Mouse (Mus musculus) adrenal gland (tissue): ENCODE measurements around the gene Sys1.

Source experiments
- intact Hi-C: fragments of 180-260 bp; cut with DNase I; formaldehyde crosslinking; loops from one replicate; pipeline ENCODE4 v1.15.1; 2025

Sys1 gene

GRCm38 (mm10) chr2:164496847-164497690 lies 40.3 kb downstream of the Sys1 start, which contains the start of gene Pigt:
Gene Pigt (plus strand): TSS chr2:164497520.
- intact Hi-C loops = no loop called here

- intact Hi-C loops = no loop called here
Measured at GRCm38 (mm10) chr2:164497691-164498268, 41.0 kb downstream of the Sys1 start.

- intact Hi-C loops = no loop called here
Measured at GRCm38 (mm10) chr2:164499317-164499716, 42.6 kb downstream of the Sys1 start.

- intact Hi-C loops = no loop called here
Measured at GRCm38 (mm10) chr2:164500511-164500910, 43.7 kb downstream of the Sys1 start.

- intact Hi-C loops = no loop called here
Measured at GRCm38 (mm10) chr2:164504919-164505318, 48.2 kb downstream of the Sys1 start.

- intact Hi-C loops = no loop called here
Measured at GRCm38 (mm10) chr2:164505619-164506347, 49.0 kb downstream of the Sys1 start.

- intact Hi-C loops = no loop called here
Measured at GRCm38 (mm10) chr2:164507811-164508210, 51.0 kb downstream of the Sys1 start.

- intact Hi-C loops = no loop called here
Measured at GRCm38 (mm10) chr2:164510621-164511190, 53.9 kb downstream of the Sys1 start.

GRCm38 (mm10) chr2:164512121-164512909 lies 55.6 kb downstream of the Sys1 start:
- intact Hi-C loops = no loop called here

- intact Hi-C loops = no loop called here
Measured at GRCm38 (mm10) chr2:164513389-164513788, 56.6 kb downstream of the Sys1 start.

GRCm38 (mm10) chr2:164514916-164515315 lies 58.2 kb downstream of the Sys1 start:
- intact Hi-C loops = loop anchor here (5.0 kb wide), 1 partner anchor 43 kb away; the partner anchor contains the start of gene Trp53tg5

- intact Hi-C loops = loop anchor here (5.0 kb wide), 1 partner anchor 44 kb away; the partner anchor contains the start of gene Trp53tg5
Measured at GRCm38 (mm10) chr2:164515897-164516296, 59.1 kb downstream of the Sys1 start.

GRCm38 (mm10) chr2:164516592-164516991 lies 59.8 kb downstream of the Sys1 start:
- intact Hi-C loops = loop anchor here (5.0 kb wide), 1 partner anchor 44 kb away; the partner anchor contains the start of gene Trp53tg5

- intact Hi-C loops = loop anchor here (5.0 kb wide), 1 partner anchor 45 kb away; the partner anchor contains the start of gene Trp53tg5
Measured at GRCm38 (mm10) chr2:164517485-164518221, 60.9 kb downstream of the Sys1 start.

GRCm38 (mm10) chr2:164518266-164519170 lies 61.8 kb downstream of the Sys1 start:
- intact Hi-C loops = loop anchor here (5.0 kb wide), 1 partner anchor 46 kb away; the partner anchor contains the start of gene Trp53tg5

- intact Hi-C loops = loop anchor here (5.0 kb wide), 1 partner anchor 47 kb away; the partner anchor contains the start of gene Trp53tg5
Measured at GRCm38 (mm10) chr2:164519171-164519526, 62.4 kb downstream of the Sys1 start.

GRCm38 (mm10) chr2:164520782-164521181 lies 64.0 kb downstream of the Sys1 start:
- intact Hi-C loops = loop anchor here (2.0 kb wide), 1 partner anchor 102 kb away; no protein-coding TSS in a partner anchor

GRCm38 (mm10) chr2:164521841-164522240 lies 65.1 kb downstream of the Sys1 start:
- intact Hi-C loops = loop anchor here (2.0 kb wide), 1 partner anchor 103 kb away; no protein-coding TSS in a partner anchor
